Mouse (Mus musculus) neural tube, embryonic 13.5 days (tissue): ENCODE data around the gene Rufy1. TPM values are rescaled to one million over a fixed set of nuclear protein-coding genes. Genes with fewer than 3 reads are reported as not detected.
"Not testable (repeated sequence)": the region's sequence is repeated elsewhere in the genome, so short reads cannot be mapped to it uniquely, and the experiment has no call there.

Experiments
- ATAC-seq: fragments of 200-750 bp; cut with Nextera tagmentation; 2 replicates; pipeline ENCODE4 v1.8.0; 2017; ENCODE audit warnings: low read depth, mild to moderate bottlenecking, moderate TSS enrichment, moderate library complexity
- H3K27ac ChIP-seq: fragments of 300-500 bp; sonication (generic); replicated peaks from 2 replicates; pipeline ENCODE4 v1.5.1; 2015; ENCODE audit warnings: moderate library complexity, mild to moderate bottlenecking, inconsistent platforms
- H3K27me3 ChIP-seq: fragments of 300-500 bp; sonication (generic); 2 replicates; pipeline ENCODE4 v1.6.1; 2015; ENCODE audit warnings: mild to moderate bottlenecking, inconsistent platforms
- H3K36me3 ChIP-seq: fragments of 300-500 bp; sonication (generic); 2 replicates; pipeline ENCODE4 v1.6.1; 2015; ENCODE audit warnings: mild to moderate bottlenecking, inconsistent platforms
- H3K4me1 ChIP-seq: fragments of 300-500 bp; sonication (generic); replicated peaks from 2 replicates; pipeline ENCODE4 v1.6.1; 2015; ENCODE audit warnings: inconsistent platforms
- H3K4me2 ChIP-seq: fragments of 300-500 bp; sonication (generic); 2 replicates; pipeline ENCODE4 v1.6.1; 2015; ENCODE audit warnings: inconsistent platforms, mild to moderate bottlenecking, moderate library complexity
- H3K4me3 ChIP-seq: fragments of 300-500 bp; sonication (generic); 2 replicates; pipeline ENCODE4 v1.5.1; 2015; ENCODE audit warnings: mild to moderate bottlenecking, inconsistent platforms
- H3K9ac ChIP-seq: fragments of 300-500 bp; sonication (generic); 2 replicates; pipeline ENCODE4 v1.6.1; 2015; ENCODE audit warnings: moderate library complexity, mild to moderate bottlenecking, inconsistent platforms
- H3K9me3 ChIP-seq: fragments of 300-500 bp; sonication (generic); 2 replicates; pipeline ENCODE4 v1.6.1; 2016; ENCODE audit warnings: inconsistent platforms
- WGBS: fragments of 180-500 bp; shearing (Covaris S2); methylation state at CpG from one replicate; pipeline ENCODE4 v1.1.7; 2015; 5-methylcytosine and 5-hydroxymethylcytosine counted together
- polyA plus RNA-seq: library from polyadenylated mRNA; unstranded; fragments of >200 nt; fragmentation: Nextera tagmentation; extraction: Ambion mirVana; gene quantifications from 2 replicates; pipeline ENCODE4 v1.2.1, GENCODE M21; 2015

Gene Rufy1
- polyA plus RNA-seq, 1 experiment from 2014 or later, result 26.5 TPM

DNA sequence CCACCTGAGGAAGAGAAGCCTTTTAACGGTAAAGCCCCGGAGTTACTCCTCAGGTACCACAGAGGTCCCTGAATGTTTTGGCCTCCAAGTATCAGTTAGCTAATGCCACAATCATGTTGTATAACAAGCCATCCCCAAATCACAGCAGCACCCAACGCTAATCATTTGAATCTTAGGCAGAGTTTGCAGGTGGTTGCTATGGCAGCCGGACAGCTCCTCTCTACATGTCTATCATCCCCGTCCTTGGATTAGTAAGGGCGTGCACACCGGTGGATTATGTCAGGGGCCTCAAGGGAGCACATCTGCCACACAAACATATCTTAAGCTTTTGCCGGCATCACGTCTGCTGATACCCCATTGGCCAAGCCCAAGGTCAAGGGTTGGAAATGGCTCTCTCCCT, 19.3 kb upstream of the Rufy1 start:
- no peak for ATAC-seq

DNA sequence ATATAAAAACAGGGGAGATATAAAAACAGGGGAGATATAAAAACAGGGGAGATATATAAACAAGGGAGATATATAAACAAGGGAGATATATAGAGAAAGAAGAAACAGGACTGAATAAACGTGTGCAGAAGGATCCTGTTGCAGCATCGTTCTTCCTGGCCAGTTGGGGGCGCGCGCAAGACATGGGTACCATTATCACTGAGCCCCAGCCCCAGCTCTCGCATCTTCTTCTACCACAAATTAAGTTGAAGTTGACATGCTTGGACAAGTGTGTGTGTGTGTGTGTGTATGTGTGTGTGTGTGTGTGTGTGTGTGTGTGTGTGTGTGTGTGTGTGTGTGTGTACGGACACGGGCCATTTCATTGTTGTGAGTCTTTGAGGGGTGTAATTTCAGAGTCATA, 17.2 kb upstream of the Rufy1 start:
- H3K4me2 ChIP-seq, H3K27me3 ChIP-seq, H3K9ac ChIP-seq, H3K4me1 ChIP-seq, H3K36me3 ChIP-seq, H3K9me3 ChIP-seq, H3K27ac ChIP-seq, H3K4me3 ChIP-seq, ATAC-seq: not testable (repeated sequence)
- WGBS, result 46% methylated on average over 7 of the region's 8 CpGs

More for the DNA sequence above, 19.3 kb upstream of the Rufy1 start:
- H3K36me3 ChIP-seq, result no peaks in the 10 kb centered on the region
- 81% methylated on average over 9 of the region's 9 CpGs for WGBS
- no peak overlapping the region for H3K4me3 ChIP-seq
- no peak overlapping the region for H3K27ac ChIP-seq
- no peaks in the 10 kb centered on the region for H3K27me3 ChIP-seq
- no peak overlapping the region for H3K9ac ChIP-seq
- H3K4me2 ChIP-seq, result no peak overlapping the region
- no peaks in the 10 kb centered on the region for H3K4me1 ChIP-seq
- H3K9me3 ChIP-seq, result no peaks in the 10 kb centered on the region

DNA sequence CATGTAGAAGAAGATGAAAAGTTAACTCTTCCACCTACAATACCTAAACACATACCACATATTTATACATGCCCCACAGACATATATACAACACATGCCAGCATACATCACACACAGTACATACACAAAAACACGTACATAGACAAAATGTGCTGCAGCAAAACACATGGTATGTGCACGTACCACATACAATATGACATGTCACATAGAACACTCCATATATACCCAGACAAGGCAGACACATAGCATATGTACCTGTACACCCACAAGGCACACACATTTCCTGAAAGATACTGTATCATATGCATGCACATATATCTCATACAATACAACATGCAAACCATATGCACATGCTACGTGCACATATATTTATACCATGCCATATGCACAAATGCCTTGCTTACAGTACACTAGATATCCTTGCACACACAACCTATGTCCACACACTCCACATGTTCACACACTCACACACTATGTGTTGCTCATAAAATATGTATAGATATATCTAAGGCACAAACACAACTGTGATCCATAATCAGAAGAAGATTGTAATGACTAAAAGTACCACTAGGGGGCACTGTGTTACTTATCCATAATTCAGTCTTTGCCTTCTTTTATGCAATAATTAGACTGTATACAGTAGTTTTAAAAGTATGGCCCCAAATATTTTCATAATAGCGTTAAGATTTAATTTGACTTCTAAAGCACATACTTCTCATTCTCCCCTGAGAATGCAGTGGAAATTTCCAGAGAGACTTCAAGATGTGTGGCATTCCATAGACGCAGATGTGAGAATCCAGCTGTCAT, 12.5 kb upstream of the Rufy1 start:
- H3K27ac ChIP-seq, result no peak overlapping the region
- H3K9me3 ChIP-seq, result no peaks in the 10 kb centered on the region
- no peaks in the 10 kb centered on the region for H3K4me1 ChIP-seq
- peaks cover 7% of the 10 kb centered on the region for H3K27me3 ChIP-seq
- H3K9ac ChIP-seq, result no peak overlapping the region
- no peaks in the 10 kb centered on the region for H3K36me3 ChIP-seq
- WGBS, result 74% methylated on average over 5 of the region's 5 CpGs
- no peak overlapping the region for H3K4me2 ChIP-seq
- ATAC-seq, result 0 out of 2 replicates have a peak, but pooled peaks have one; percentile 53
- no peak overlapping the region for H3K4me3 ChIP-seq

DNA sequence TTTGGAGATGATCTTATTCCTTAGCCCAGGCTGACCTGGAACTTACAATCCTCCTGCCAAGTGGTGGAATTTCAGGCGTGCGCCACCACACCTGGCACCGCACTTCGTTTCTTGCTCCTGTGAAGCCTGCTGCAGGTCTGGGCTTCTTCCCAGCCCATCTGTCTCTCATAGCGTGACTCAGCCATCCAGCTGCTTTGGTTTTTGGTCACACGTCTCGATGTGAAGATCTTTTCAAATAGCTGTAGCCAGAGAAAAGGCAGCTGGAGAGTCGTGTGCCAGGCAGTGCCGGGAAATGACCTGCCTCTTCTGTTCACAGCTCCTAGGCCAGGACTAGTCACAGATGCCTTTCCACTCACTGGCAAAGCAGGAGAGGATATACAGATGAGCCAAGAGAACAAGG, 10.7 kb upstream of the Rufy1 start:
- Histone ChIP-seq H3K4me2 (no peak overlapping the region), H3K27me3 (peaks cover 7% of the 10 kb centered on the region), H3K9ac (no peak overlapping the region), H3K4me1 (no peaks in the 10 kb centered on the region), H3K4me3 (no peak overlapping the region), H3K9me3 (no peaks in the 10 kb centered on the region), H3K36me3 (no peaks in the 10 kb centered on the region), H3K27ac (no peak overlapping the region)
- 73% methylated on average over 9 of the region's 9 CpGs for WGBS
- no peak for ATAC-seq

DNA sequence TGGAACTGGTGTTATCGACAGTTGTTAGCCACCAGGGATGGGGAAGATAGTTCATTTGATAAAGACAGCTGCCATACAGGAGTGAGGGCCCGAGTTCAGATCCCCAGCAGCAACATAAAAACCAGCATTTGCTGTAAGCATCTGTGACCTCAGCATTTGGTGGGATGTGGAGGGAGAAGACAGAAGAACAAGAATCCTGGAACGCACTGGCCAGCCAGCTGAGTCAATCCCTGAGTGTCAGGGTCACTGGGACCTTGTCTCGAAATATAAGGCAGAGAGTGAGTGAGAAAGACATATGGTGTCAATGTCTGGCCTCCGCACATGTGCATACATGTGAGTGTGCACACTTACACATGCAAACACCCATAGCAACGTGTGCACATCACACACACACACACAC, 9.8 kb upstream of the Rufy1 start:
- no peak overlapping the region for H3K4me2 ChIP-seq
- no peak overlapping the region for H3K9ac ChIP-seq
- no peaks in the 10 kb centered on the region for H3K9me3 ChIP-seq
- no peaks in the 10 kb centered on the region for H3K4me1 ChIP-seq
- peaks cover 7% of the 10 kb centered on the region for H3K27me3 ChIP-seq
- H3K36me3 ChIP-seq, result no peaks in the 10 kb centered on the region
- 78% methylated on average over 6 of the region's 6 CpGs for WGBS
- no peak overlapping the region for H3K4me3 ChIP-seq
- no peak for ATAC-seq
- H3K27ac ChIP-seq, result no peak overlapping the region

DNA sequence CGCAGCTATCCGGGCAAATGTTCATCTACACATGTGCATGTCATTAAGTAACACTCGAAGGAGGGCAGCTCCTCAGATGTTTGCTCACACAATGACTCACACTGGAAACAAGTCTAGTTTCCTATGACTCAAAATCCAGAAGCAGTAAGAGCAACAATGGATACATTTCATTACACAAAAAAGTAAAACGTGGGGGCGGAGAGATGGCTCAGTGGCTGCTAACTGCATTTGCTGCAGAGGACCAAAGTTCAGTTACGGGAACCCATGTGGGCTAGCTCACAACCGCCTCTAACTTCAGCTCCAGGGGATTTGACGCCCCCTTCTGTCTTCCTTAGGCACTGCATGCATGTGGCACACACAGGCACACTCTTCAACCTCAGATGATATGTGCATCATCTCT, 8.9 kb upstream of the Rufy1 start:
- H3K36me3 ChIP-seq, result no peaks in the 10 kb centered on the region
- 70% methylated on average over 8 of the region's 8 CpGs for WGBS
- no peak overlapping the region for H3K4me2 ChIP-seq
- no peaks in the 10 kb centered on the region for H3K9me3 ChIP-seq
- peaks cover 7% of the 10 kb centered on the region for H3K27me3 ChIP-seq
- no peak overlapping the region for H3K9ac ChIP-seq
- H3K4me3 ChIP-seq, result no peak overlapping the region
- no peak overlapping the region for H3K27ac ChIP-seq
- no peaks in the 10 kb centered on the region for H3K4me1 ChIP-seq
- no peak for ATAC-seq

DNA sequence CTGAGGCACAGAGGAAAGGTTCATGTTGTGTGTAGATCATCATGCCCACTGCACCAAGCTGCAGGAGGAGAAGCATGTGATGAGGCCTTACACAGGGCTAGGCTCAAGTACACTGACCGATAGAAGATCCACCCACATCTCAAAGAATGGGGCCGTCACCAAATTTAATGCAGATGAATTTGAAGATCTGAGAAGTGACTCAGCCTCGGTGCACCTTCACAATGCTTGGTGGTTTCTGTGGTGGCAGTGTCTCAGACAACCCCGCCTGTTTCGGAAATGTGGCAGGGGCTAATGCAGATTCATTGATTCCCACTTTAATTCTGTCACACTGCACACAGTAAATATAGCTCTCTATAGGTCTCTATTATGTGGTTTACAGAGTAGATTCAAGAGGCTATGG, 2.0 kb upstream of the Rufy1 start:
- H3K27ac ChIP-seq, result no peak overlapping the region
- no peaks in the 10 kb centered on the region for H3K9me3 ChIP-seq
- no peaks in the 10 kb centered on the region for H3K36me3 ChIP-seq
- H3K4me1 ChIP-seq, result peaks cover 22% of the 10 kb centered on the region
- no peak overlapping the region for H3K4me2 ChIP-seq
- 95% methylated on average over 5 of the region's 5 CpGs for WGBS
- no peak overlapping the region for H3K9ac ChIP-seq
- H3K27me3 ChIP-seq, result no peaks in the 10 kb centered on the region
- H3K4me3 ChIP-seq, result no peak overlapping the region
- ATAC-seq, result no peak

DNA sequence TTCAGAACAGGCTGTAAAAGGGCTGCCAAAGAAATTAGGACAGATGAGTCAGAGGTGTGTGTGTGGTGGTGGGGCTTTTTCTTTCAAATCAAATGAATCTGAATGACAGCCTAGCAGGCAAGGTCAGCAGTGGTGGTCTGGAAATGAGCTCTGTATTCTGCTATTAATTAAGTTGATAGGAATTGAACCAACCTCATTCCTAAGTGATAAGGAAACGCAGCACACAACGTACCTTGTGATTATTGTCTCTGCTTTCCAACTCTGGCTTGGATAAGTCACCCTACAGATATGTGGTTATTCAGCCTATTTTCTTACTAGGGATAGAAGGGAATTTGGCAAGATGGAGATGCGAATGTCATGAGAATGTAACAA, 1.1 kb upstream of the Rufy1 start:
- no peaks in the 10 kb centered on the region for H3K9me3 ChIP-seq
- H3K4me3 ChIP-seq, result no peak overlapping the region
- H3K36me3 ChIP-seq, result no peaks in the 10 kb centered on the region
- H3K4me1 ChIP-seq, result peaks cover 22% of the 10 kb centered on the region
- H3K27me3 ChIP-seq, result no peaks in the 10 kb centered on the region
- no peak overlapping the region for H3K4me2 ChIP-seq
- H3K27ac ChIP-seq, result no peak overlapping the region
- WGBS, result 88% methylated on average over 3 of the region's 3 CpGs
- no peak overlapping the region for H3K9ac ChIP-seq
- ATAC-seq, result no peak

DNA sequence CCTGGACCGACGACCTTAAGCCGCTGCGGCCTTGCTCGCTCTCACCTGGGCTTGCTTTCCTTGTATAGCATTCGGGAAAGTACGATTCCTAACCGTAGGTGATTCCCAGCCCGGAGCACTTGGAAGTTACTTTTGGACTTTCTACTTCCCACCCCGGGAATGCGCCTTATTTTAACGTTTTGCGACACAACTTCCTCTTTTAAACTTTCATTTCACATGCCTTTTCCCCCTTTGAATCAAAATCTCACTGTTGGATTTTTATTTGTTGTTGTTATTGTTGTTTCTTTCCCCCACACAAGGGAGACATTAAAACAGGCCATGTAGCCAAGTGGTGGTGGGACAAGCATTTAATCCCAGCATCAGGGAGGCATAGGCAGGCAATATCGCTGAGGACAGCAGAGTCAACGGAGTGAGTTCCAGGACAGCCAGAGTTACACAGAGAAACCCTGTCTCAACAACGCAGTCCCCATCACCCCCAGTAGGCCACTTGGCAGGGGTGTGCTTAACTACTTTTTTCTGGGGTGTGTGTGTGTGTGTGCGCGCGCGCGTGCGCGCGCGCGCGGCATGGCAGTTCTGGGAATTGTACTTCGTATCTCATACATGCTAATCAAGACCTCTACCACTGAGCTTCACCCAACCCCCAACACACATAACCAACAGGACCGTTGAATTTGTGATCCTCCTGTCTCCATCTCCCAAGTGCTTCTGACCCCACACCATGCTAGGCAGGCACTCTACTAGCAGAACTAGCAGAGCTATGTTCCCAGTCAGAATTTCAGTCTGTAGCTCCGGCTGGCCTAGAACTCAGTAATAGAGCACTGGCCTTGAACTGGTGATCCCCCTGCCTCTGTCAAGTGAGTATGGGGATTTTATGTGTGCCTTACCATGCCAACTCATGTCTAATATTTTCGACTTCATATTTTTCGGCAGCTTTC, 476 bp upstream of the Rufy1 start:
- no peaks in the 10 kb centered on the region for H3K9me3 ChIP-seq
- ATAC-seq, result peak; percentile 48
- peak overlapping the region; percentile 66 for H3K4me2 ChIP-seq
- peaks cover 22% of the 10 kb centered on the region for H3K4me1 ChIP-seq
- WGBS, result 31% methylated on average over 32 of the region's 32 CpGs
- H3K9ac ChIP-seq, result peak overlapping the region; percentile 88
- no peaks in the 10 kb centered on the region for H3K36me3 ChIP-seq
- peak overlapping the region; percentile 78 for H3K4me3 ChIP-seq
- no peaks in the 10 kb centered on the region for H3K27me3 ChIP-seq
- peak overlapping the region; percentile 95 for H3K27ac ChIP-seq

DNA sequence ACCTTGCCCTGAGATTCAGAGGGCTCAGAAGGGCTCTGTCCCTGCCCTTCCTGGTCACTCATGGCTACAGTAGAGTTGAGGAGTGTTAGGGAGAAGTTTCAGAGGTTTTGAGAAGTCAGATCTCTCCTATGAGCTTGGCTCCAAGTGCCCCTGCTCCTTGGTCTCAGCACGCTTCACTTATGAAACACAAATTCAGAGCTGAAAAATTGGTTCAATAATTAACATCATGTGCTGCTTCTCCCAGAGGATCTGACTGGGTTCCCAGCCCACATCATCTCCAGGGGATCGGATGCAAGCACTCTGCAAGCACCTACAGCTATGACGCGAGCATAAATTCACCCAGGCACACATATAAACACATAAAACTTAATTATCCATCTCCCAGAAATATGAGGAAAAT, 4.9 kb downstream of the Rufy1 start:
- no peak for ATAC-seq
- no peak overlapping the region for H3K4me2 ChIP-seq
- no peak overlapping the region for H3K4me3 ChIP-seq
- no peaks in the 10 kb centered on the region for H3K36me3 ChIP-seq
- H3K27me3 ChIP-seq, result no peaks in the 10 kb centered on the region
- no peak overlapping the region for H3K9ac ChIP-seq
- no peak overlapping the region for H3K27ac ChIP-seq
- no peaks in the 10 kb centered on the region for H3K9me3 ChIP-seq
- WGBS, result 91% methylated on average over 4 of the region's 4 CpGs
- peaks cover 26% of the 10 kb centered on the region for H3K4me1 ChIP-seq

DNA sequence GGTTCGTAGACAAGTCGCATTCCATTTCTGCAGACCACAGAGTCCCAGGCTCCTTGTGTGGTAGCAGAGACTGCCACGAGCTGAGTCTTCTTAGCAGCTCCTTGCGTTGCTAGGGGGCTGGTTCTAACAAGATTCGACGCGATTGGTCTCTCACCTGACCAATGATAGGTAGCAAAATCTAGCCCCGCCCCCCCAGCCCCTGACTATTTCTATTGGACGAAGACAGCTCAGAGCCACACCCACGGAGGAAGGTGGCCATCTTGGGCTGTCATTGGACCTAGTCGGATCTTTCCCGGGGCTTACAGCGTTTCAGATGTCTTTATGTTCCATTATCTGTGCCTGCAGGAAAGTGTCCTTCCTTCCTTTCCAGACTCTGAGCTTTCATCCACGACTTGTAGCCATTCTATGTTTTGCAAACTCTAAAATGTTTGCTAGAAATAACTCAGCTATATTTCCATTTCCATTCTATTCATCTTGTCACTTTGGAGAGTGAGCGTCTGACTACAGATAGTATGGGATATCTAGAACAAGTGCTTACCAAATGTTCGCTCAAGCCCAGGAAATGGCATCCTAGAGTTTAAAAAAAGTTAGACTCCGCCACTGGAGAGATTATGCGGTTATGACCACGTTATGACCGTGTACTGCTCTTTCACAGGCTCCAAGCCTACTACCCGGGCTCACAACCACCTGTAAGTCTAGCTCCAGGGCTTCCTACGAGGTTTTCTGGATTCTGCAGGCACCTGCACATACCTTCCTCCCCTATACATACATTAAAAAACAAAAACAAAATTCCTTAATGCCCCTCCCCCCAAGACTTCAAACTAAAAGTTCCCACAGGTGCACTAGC, 8.8 kb downstream of the Rufy1 start:
- Histone ChIP-seq H3K4me1 (peaks cover 13% of the 10 kb centered on the region), H3K27me3 (no peaks in the 10 kb centered on the region), H3K9ac (peak overlapping the region; percentile 64), H3K9me3 (no peaks in the 10 kb centered on the region), H3K36me3 (peaks cover 21% of the 10 kb centered on the region), H3K27ac (peak overlapping the region; percentile 87), H3K4me2 (peak overlapping the region; percentile 71), H3K4me3 (peak overlapping the region; percentile 40)
- 24% methylated on average over 22 of the region's 22 CpGs for WGBS
- ATAC-seq, result peak; percentile 96

DNA sequence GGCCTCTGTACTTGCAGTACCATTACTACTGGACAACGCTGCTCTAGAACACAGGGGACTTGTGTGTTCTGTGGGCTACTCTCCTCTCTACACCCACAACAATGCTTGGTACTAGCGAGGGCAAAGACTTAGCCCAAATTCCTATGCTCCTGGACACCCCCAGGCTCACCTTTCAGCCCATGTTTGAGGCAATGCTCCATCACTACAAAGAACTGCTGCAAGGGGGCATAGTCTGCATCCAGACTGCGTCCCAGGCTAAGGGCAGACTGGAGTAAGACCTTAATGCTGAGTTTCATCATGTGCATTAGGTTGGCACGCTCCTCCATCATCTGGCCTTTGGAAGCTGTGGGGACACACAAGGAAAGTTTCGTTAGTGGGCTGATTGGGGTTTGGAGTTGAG, 9.5 kb downstream of the Rufy1 start:
- peak overlapping the region; percentile 40 for H3K4me3 ChIP-seq
- no peaks in the 10 kb centered on the region for H3K9me3 ChIP-seq
- 47% methylated on average over 5 of the region's 5 CpGs for WGBS
- peak overlapping the region; percentile 87; the same call in 1 of the 2 replicates for H3K27ac ChIP-seq
- H3K4me1 ChIP-seq, result peaks cover 13% of the 10 kb centered on the region
- peak overlapping the region; percentile 71 for H3K4me2 ChIP-seq
- peaks cover 28% of the 10 kb centered on the region for H3K36me3 ChIP-seq
- H3K27me3 ChIP-seq, result no peaks in the 10 kb centered on the region
- H3K9ac ChIP-seq, result peak overlapping the region; percentile 64
- peak; percentile 62 for ATAC-seq
